Mouse (Mus musculus): ENCODE results near the gene Spem1.

- TF ChIP-seq CHD2 (IDR thresholded peaks at IDR 0.05; ENCODE audit: low read depth, low read length) = no peak
- TF ChIP-seq MAFK (IDR thresholded peaks at IDR 0.05; ENCODE audit: insufficient read depth, low read depth, low read length) = no peak
- TF ChIP-seq HCFC1 (IDR thresholded peaks at IDR 0.05; ENCODE audit: borderline replicate concordance, insufficient read depth, low read length) = no peak
- TF ChIP-seq ZC3H11A (IDR thresholded peaks at IDR 0.05; ENCODE audit: borderline replicate concordance, low read depth, low read length) = no peak
- no peak for TF ChIP-seq ZNF384 (IDR thresholded peaks at IDR 0.05; ENCODE audit: low read depth, low read length)
Measured at GRCm38 (mm10) chr11:69849884-69850283, 27.9 kb upstream of the Spem1 start.
